In genomic region chr3:28039760-28040159, GRCm38 (mm10) we compare ENCODE assay signal across 9 mouse cellular contexts.
DNase-seq lines count a peak whose midpoint lies in the region; ATAC-seq and TF ChIP-seq lines count a peak whose summit lies in the region.
"Had no signal": no experiment of that assay in that cellular context is flagged by ENCODE, and none has a peak within 500 bp of the region (broad histone marks: within the 10 kb centered on the region; RNA-seq: fewer than 3 reads in every experiment).

No protein-coding gene starts in this region.

- H3K4me1 ChIP-seq in liver, adult 2 months (ENCODE audit: control insufficient read depth, insufficient read depth, low read length): peaks cover 8% of the 10 kb centered on the region
- no peaks in the 10 kb centered on the region for H3K4me1 ChIP-seq in stomach, postnatal 0 days (replicated peaks; ENCODE audit: control insufficient read depth, insufficient read depth)
- H3K4me1 ChIP-seq in limb, embryonic 10.5 days: no peaks in the 10 kb centered on the region
- H3K4me1 ChIP-seq: embryonic facial prominence, embryonic 13.5 days had no signal

- H3K27ac ChIP-seq in liver, adult 2 months (replicated peaks; ENCODE audit: insufficient read depth, low read depth, low read length): no peak overlapping the region
- no peak overlapping the region for H3K27ac ChIP-seq in stomach, postnatal 0 days (replicated peaks)
- H3K27ac ChIP-seq in limb, embryonic 10.5 days: no peak overlapping the region
- H3K27ac ChIP-seq: embryonic facial prominence, embryonic 13.5 days had no signal

- TF ChIP-seq POLR2A in liver, adult 2 months (IDR thresholded peaks at IDR 0.05; ENCODE audit: extremely low read depth, insufficient read depth, low read length): no peak

- H3K9me3 ChIP-seq in stomach, postnatal 0 days (ENCODE audit: control insufficient read depth, low read length): no peaks in the 10 kb centered on the region
- H3K9me3 ChIP-seq in limb, embryonic 10.5 days (replicated peaks): no peaks in the 10 kb centered on the region
- H3K9me3 ChIP-seq: embryonic facial prominence, embryonic 13.5 days had no signal

- H3K4me2 ChIP-seq in stomach, postnatal 0 days (replicated peaks; ENCODE audit: low read depth): no peak overlapping the region
- H3K4me2 ChIP-seq: embryonic facial prominence, embryonic 13.5 days had no signal

- no peaks in the 10 kb centered on the region for H3K36me3 ChIP-seq in liver, adult 2 months (ENCODE audit: control insufficient read depth, insufficient read depth, low read length)
- peaks cover 11% of the 10 kb centered on the region for H3K36me3 ChIP-seq in stomach, postnatal 0 days (ENCODE audit: control insufficient read depth, insufficient read depth, low read length)
- no peaks in the 10 kb centered on the region for H3K36me3 ChIP-seq in limb, embryonic 10.5 days

- WGBS in liver, adult 2 months: 41% methylated on average over 1 of the region's 1 CpGs
- 25% methylated on average over 1 of the region's 1 CpGs for WGBS in stomach, postnatal 0 days
- WGBS in limb, embryonic 10.5 days: 70% methylated on average over 1 of the region's 1 CpGs

- H3K27me3 ChIP-seq in liver, adult 2 months (ENCODE audit: control insufficient read depth, insufficient read depth, low read length): no peaks in the 10 kb centered on the region
- H3K27me3 ChIP-seq in stomach, postnatal 0 days (ENCODE audit: control insufficient read depth, insufficient read depth, low read length): no peaks in the 10 kb centered on the region
- no peaks in the 10 kb centered on the region for H3K27me3 ChIP-seq in limb, embryonic 10.5 days (ENCODE audit: low read depth, poor library complexity, severe bottlenecking)
- H3K27me3 ChIP-seq: embryonic facial prominence, embryonic 13.5 days had no signal

- TF ChIP-seq EP300 in stomach, postnatal 0 days (optimal IDR thresholded peaks at IDR 0.05): no peak

- peak; percentile 38 for DNase-seq in gastrocnemius, adult 18-20 months (ENCODE audit: low spot score)
- DNase-seq in gastrocnemius, postnatal 36 days: no peak
- DNase-seq in liver, adult 2 months (ENCODE audit: extremely low read depth, low read depth, low spot score): no peak
- DNase-seq in liver: no peak
- DNase-seq in heart, postnatal 10 days: peak; percentile 29 to 52
- no peak for DNase-seq in stomach, postnatal 0 days (ENCODE audit: low spot score)
- no peak for DNase-seq in limb, embryonic 10.5 days (ENCODE audit: low spot score)
- no peak for DNase-seq in embryo, embryonic 10 days (ENCODE audit: low spot score)

- peak; percentile 46 for TF ChIP-seq CTCF in liver, adult 2 months (IDR thresholded peaks at IDR 0.05; ENCODE audit: low read depth, low read length)
- peak; percentile 56 for TF ChIP-seq CTCF in stomach, postnatal 0 days (IDR thresholded peaks at IDR 0.05; ENCODE audit: low read depth)

- H3K79me2 ChIP-seq in liver, adult 2 months (ENCODE audit: control insufficient read depth, insufficient read depth, low read length): no peaks in the 10 kb centered on the region

- no peak overlapping the region for H3K9ac ChIP-seq in liver, adult 2 months (ENCODE audit: low read depth, low read length)
- H3K9ac ChIP-seq in stomach, postnatal 0 days (ENCODE audit: low read length): no peak overlapping the region
- H3K9ac ChIP-seq: embryonic facial prominence, embryonic 13.5 days had no signal

- ATAC-seq in stomach, postnatal 0 days (ENCODE audit: low FRiP score, low TSS enrichment): no peak

- intact Hi-C loops in gastrocnemius, postnatal 36 days (cut with DNase I): no loop called here
- intact Hi-C loops in heart, postnatal 10 days (cut with DNase I): loop anchor here (5.0 kb wide), 1 partner anchor 57 kb away; no protein-coding TSS in a partner anchor

- H3K4me3 ChIP-seq in liver, adult 2 months (ENCODE audit: insufficient read depth, low read depth, low read length): no peak overlapping the region
- H3K4me3 ChIP-seq in stomach, postnatal 0 days (ENCODE audit: low read depth, low read length): no peak overlapping the region
- no peak overlapping the region for H3K4me3 ChIP-seq in limb, embryonic 10.5 days
- H3K4me3 ChIP-seq: embryonic facial prominence, embryonic 13.5 days had no signal

Comparison
In these comparisons a context has a peak if more than half of its experiments do, and no peak if none do; other contexts are left out.
1. DNase-seq: peak in gastrocnemius, adult 18-20 months (single experiment) and heart, postnatal 10 days (2 of 2); none in gastrocnemius, postnatal 36 days (0 of 2), liver, adult 2 months (single experiment), liver (single experiment), stomach, postnatal 0 days (single experiment), limb, embryonic 10.5 days (single experiment) and embryo, embryonic 10 days (single experiment).